Mouse (Mus musculus): ENCODE data around the gene Psg28. TPM values are rescaled to one million over a fixed set of nuclear protein-coding genes. Genes with fewer than 3 reads are reported as not detected.
"Not testable (repeated sequence)": the region's sequence is repeated elsewhere in the genome, so short reads cannot be mapped to it uniquely, and the experiment has no call there.

Gene Psg28
- polyA plus RNA-seq (2015; fragmentation: Nextera tagmentation; extraction: Ambion mirVana) = not detected in 2 replicates

- H3K4me3 ChIP-seq; H3K4me1 ChIP-seq; ATAC-seq (ENCODE audit: low FRiP score, low read depth); H3K9ac ChIP-seq; H3K27me3 ChIP-seq; H3K36me3 ChIP-seq; H3K4me2 ChIP-seq (replicated peaks); H3K27ac ChIP-seq: not testable (repeated sequence)
- WGBS = 72% methylated on average over 2 of the region's 2 CpGs
- peaks cover 25% of the 10 kb centered on the region for H3K9me3 ChIP-seq
These were observed at the start of gene Psg28 for GRCm38 (mm10) chr7:18431941-18432340. Psg28 (minus strand) TSS chr7:18432041.

- Histone ChIP-seq H3K4me2 (replicated peaks) (no peak overlapping the region), H3K36me3 (no peaks in the 10 kb centered on the region), H3K27ac (no peak overlapping the region), H3K9me3 (peaks cover 25% of the 10 kb centered on the region), H3K27me3 (no peaks in the 10 kb centered on the region), H3K4me1 (no peaks in the 10 kb centered on the region), H3K4me3 (no peak overlapping the region), H3K9ac (no peak overlapping the region)
- 42% methylated on average over 11 of the region's 11 CpGs for WGBS
- ATAC-seq (ENCODE audit: low FRiP score, low read depth) = no peak
These were observed 28.4 kb downstream of the Psg28 start for GRCm38 (mm10) chr7:18403407-18403806.

- H3K27ac ChIP-seq = no peak overlapping the region
- ATAC-seq (ENCODE audit: low FRiP score, low read depth) = no peak
- no peak overlapping the region for H3K4me3 ChIP-seq
These were observed 29.2 kb downstream of the Psg28 start for GRCm38 (mm10) chr7:18402527-18403237.

GRCm38 (mm10) chr7:18391483-18391882 is 40.4 kb downstream of the Psg28 start:
- not testable (repeated sequence) for H3K4me2 ChIP-seq (replicated peaks); H3K9ac ChIP-seq; H3K27me3 ChIP-seq; H3K4me3 ChIP-seq; H3K27ac ChIP-seq; H3K36me3 ChIP-seq; H3K4me1 ChIP-seq; ATAC-seq (ENCODE audit: low FRiP score, low read depth)
- 77% methylated on average over 4 of the region's 4 CpGs for WGBS
- peaks cover 23% of the 10 kb centered on the region for H3K9me3 ChIP-seq

More at GRCm38 (mm10) chr7:18402527-18403237, 29.2 kb downstream of the Psg28 start:
- Histone ChIP-seq H3K9ac (no peak overlapping the region), H3K9me3 (peaks cover 18% of the 10 kb centered on the region), H3K27me3 (no peaks in the 10 kb centered on the region), H3K4me1 (no peaks in the 10 kb centered on the region), H3K36me3 (no peaks in the 10 kb centered on the region), H3K4me2 (replicated peaks) (no peak overlapping the region)
- WGBS = 37% methylated on average over 30 of the region's 35 CpGs

- no peaks in the 10 kb centered on the region for H3K36me3 ChIP-seq
These were observed 53.5 kb downstream of the Psg28 start for GRCm38 (mm10) chr7:18378295-18378694.

More at GRCm38 (mm10) chr7:18378295-18378694, 53.5 kb downstream of the Psg28 start:
- Histone ChIP-seq H3K9me3 (peaks cover 35% of the 10 kb centered on the region), H3K9ac (no peak overlapping the region), H3K27me3 (no peaks in the 10 kb centered on the region), H3K4me1 (no peaks in the 10 kb centered on the region), H3K4me2 (replicated peaks) (no peak overlapping the region), H3K4me3 (no peak overlapping the region), H3K27ac (no peak overlapping the region)
- 65% methylated on average over 2 of the region's 2 CpGs for WGBS
- ATAC-seq (ENCODE audit: low FRiP score, low read depth) = no peak

Small RNA genes lying within 50 kb of the gene (microRNA-seq; reads per million reads assigned to microRNA genes)
- gene Gm24715 = not detected

Other genes with a start within 250 kb of the Psg28 start
- gene Mill1, start 186.7 kb downstream of the Psg28 start, polyA plus RNA-seq (2015; fragmentation: Nextera tagmentation; extraction: Ambion mirVana) = 0.19 and 0.25 TPM in 2 replicates
- not detected in 2 replicates for gene Psg18, start 77.0 kb downstream of the Psg28 start, polyA plus RNA-seq (2015; fragmentation: Nextera tagmentation; extraction: Ambion mirVana)
- not detected in 2 replicates for gene Psg26, start 52.1 kb upstream of the Psg28 start, polyA plus RNA-seq (2015; fragmentation: Nextera tagmentation; extraction: Ambion mirVana)
- not detected in 2 replicates for gene Psg25, start 100.2 kb upstream of the Psg28 start, polyA plus RNA-seq (2015; fragmentation: Nextera tagmentation; extraction: Ambion mirVana)
- not detected in 2 replicates for gene Psg27, start 135.3 kb upstream of the Psg28 start, polyA plus RNA-seq (2015; fragmentation: Nextera tagmentation; extraction: Ambion mirVana)
- not detected in 2 replicates for gene Psg23, start 184.5 kb upstream of the Psg28 start, polyA plus RNA-seq (2015; fragmentation: Nextera tagmentation; extraction: Ambion mirVana)
- gene Psg21, start 224.7 kb upstream of the Psg28 start, polyA plus RNA-seq (2015; fragmentation: Nextera tagmentation; extraction: Ambion mirVana) = not detected in 2 replicates

Measured in limb, embryonic 13.5 days (tissue).